Mouse (Mus musculus): Measurements from ENCODE around the gene Thbs3.

- TF ChIP-seq CTCF (IDR thresholded peaks at IDR 0.05; ENCODE audit: insufficient read depth, low read depth, low read length) (no peak), POLR2A (IDR thresholded peaks at IDR 0.05; ENCODE audit: insufficient read depth, low read depth, low read length) (no peak)
Observed at GRCm38 (mm10) chr3:89174844-89175243, 40.1 kb upstream of the Thbs3 start.
